Mouse (Mus musculus): ENCODE results near the gene Dnah12. TPM values are rescaled to one million over a fixed set of nuclear protein-coding genes. Genes with fewer than 3 reads are reported as not detected.

The Dnah12 gene
- polyA plus RNA-seq, 1 experiment from 2014 or later, result 0.08 TPM

GRCm38 (mm10) chr14:26854066-26854465 is 161.0 kb downstream of the Dnah12 start:
- no peaks in the 10 kb centered on the region for H3K4me1 ChIP-seq (replicated peaks)
- whole genome bisulfite sequencing, result 47% methylated on average over 2 of the region's 2 CpGs
- H3K4me3 ChIP-seq (replicated peaks), result no peak overlapping the region
- H3K9ac ChIP-seq, result no peak overlapping the region
- H3K36me3 ChIP-seq, result no peaks in the 10 kb centered on the region
- H3K27ac ChIP-seq, result no peak overlapping the region
- no peaks in the 10 kb centered on the region for H3K9me3 ChIP-seq
- no peak overlapping the region for H3K4me2 ChIP-seq (replicated peaks)
- ATAC-seq, result no peak
- H3K27me3 ChIP-seq (replicated peaks), result no peaks in the 10 kb centered on the region

- Histone ChIP-seq H3K4me3 (replicated peaks) (no peak overlapping the region), H3K27me3 (replicated peaks) (no peaks in the 10 kb centered on the region), H3K9me3 (no peaks in the 10 kb centered on the region), H3K4me1 (replicated peaks) (no peaks in the 10 kb centered on the region), H3K9ac (no peak overlapping the region), H3K4me2 (replicated peaks) (no peak overlapping the region), H3K36me3 (no peaks in the 10 kb centered on the region), H3K27ac (no peak overlapping the region)
- 50% methylated on average over 2 of the region's 2 CpGs for WGBS
- ATAC-seq, result no peak
These were observed 165.3 kb downstream of the Dnah12 start for GRCm38 (mm10) chr14:26858364-26858763.

GRCm38 (mm10) chr14:26859024-26859423 is 165.9 kb downstream of the Dnah12 start:
- WGBS, result 81% methylated on average over 3 of the region's 3 CpGs
- Histone ChIP-seq H3K27ac (no peak overlapping the region), H3K9me3 (no peaks in the 10 kb centered on the region), H3K4me3 (replicated peaks) (no peak overlapping the region), H3K9ac (no peak overlapping the region), H3K4me2 (replicated peaks) (no peak overlapping the region), H3K27me3 (replicated peaks) (no peaks in the 10 kb centered on the region), H3K4me1 (replicated peaks) (no peaks in the 10 kb centered on the region), H3K36me3 (no peaks in the 10 kb centered on the region)
- no peak for ATAC-seq

GRCm38 (mm10) chr14:26867356-26867755 is 174.3 kb downstream of the Dnah12 start:
- Histone ChIP-seq H3K27me3 (replicated peaks) (no peaks in the 10 kb centered on the region), H3K36me3 (no peaks in the 10 kb centered on the region), H3K27ac (no peak overlapping the region), H3K4me3 (replicated peaks) (no peak overlapping the region), H3K4me2 (replicated peaks) (no peak overlapping the region), H3K9ac (no peak overlapping the region), H3K9me3 (no peaks in the 10 kb centered on the region), H3K4me1 (replicated peaks) (no peaks in the 10 kb centered on the region)
- 75% methylated on average over 9 of the region's 9 CpGs for WGBS
- ATAC-seq, result no peak

- Histone ChIP-seq H3K9ac (no peak overlapping the region), H3K9me3 (no peaks in the 10 kb centered on the region), H3K4me3 (replicated peaks) (no peak overlapping the region), H3K36me3 (no peaks in the 10 kb centered on the region), H3K4me2 (replicated peaks) (no peak overlapping the region), H3K27me3 (replicated peaks) (no peaks in the 10 kb centered on the region), H3K4me1 (replicated peaks) (no peaks in the 10 kb centered on the region), H3K27ac (no peak overlapping the region)
- 82% methylated on average over 5 of the region's 5 CpGs for WGBS
- no peak for ATAC-seq
These were observed 175.2 kb downstream of the Dnah12 start for GRCm38 (mm10) chr14:26868299-26868698.

GRCm38 (mm10) chr14:26878756-26879155 is 185.7 kb downstream of the Dnah12 start:
- Histone ChIP-seq H3K27ac (no peak overlapping the region), H3K4me1 (replicated peaks) (no peaks in the 10 kb centered on the region), H3K9ac (no peak overlapping the region), H3K9me3 (no peaks in the 10 kb centered on the region), H3K4me3 (replicated peaks) (no peak overlapping the region), H3K36me3 (no peaks in the 10 kb centered on the region), H3K27me3 (replicated peaks) (no peaks in the 10 kb centered on the region), H3K4me2 (replicated peaks) (no peak overlapping the region)
- WGBS, result 60% methylated on average over 4 of the region's 4 CpGs
- 0 out of 2 replicates have a peak, but pooled peaks have one; percentile 23 for ATAC-seq

- Histone ChIP-seq H3K4me2 (replicated peaks) (no peak overlapping the region), H3K36me3 (no peaks in the 10 kb centered on the region), H3K4me3 (replicated peaks) (no peak overlapping the region), H3K27me3 (replicated peaks) (no peaks in the 10 kb centered on the region), H3K4me1 (replicated peaks) (no peaks in the 10 kb centered on the region), H3K9ac (no peak overlapping the region), H3K9me3 (no peaks in the 10 kb centered on the region), H3K27ac (no peak overlapping the region)
- 80% methylated on average over 2 of the region's 2 CpGs for WGBS
- no peak for ATAC-seq
These were observed 186.9 kb downstream of the Dnah12 start for GRCm38 (mm10) chr14:26879976-26880375.

- no peak overlapping the region for H3K4me3 ChIP-seq (replicated peaks)
- no peak overlapping the region for H3K4me2 ChIP-seq (replicated peaks)
- 83% methylated on average over 5 of the region's 5 CpGs for WGBS
- no peaks in the 10 kb centered on the region for H3K9me3 ChIP-seq
- no peak for ATAC-seq
- H3K36me3 ChIP-seq, result no peaks in the 10 kb centered on the region
- H3K27me3 ChIP-seq (replicated peaks), result no peaks in the 10 kb centered on the region
- H3K9ac ChIP-seq, result no peak overlapping the region
- no peak overlapping the region for H3K27ac ChIP-seq
- H3K4me1 ChIP-seq (replicated peaks), result no peaks in the 10 kb centered on the region
These were observed 188.6 kb downstream of the Dnah12 start for GRCm38 (mm10) chr14:26881700-26882099.

GRCm38 (mm10) chr14:26887244-26887643 is 194.2 kb downstream of the Dnah12 start:
- H3K36me3 ChIP-seq, result no peaks in the 10 kb centered on the region
- H3K27me3 ChIP-seq (replicated peaks), result no peaks in the 10 kb centered on the region
- peak; percentile 98 for ATAC-seq
- H3K9me3 ChIP-seq, result no peaks in the 10 kb centered on the region
- no peak overlapping the region for H3K4me2 ChIP-seq (replicated peaks)
- no peak overlapping the region for H3K4me3 ChIP-seq (replicated peaks)
- WGBS, result 64% methylated on average over 3 of the region's 3 CpGs
- no peak overlapping the region for H3K9ac ChIP-seq
- no peaks in the 10 kb centered on the region for H3K4me1 ChIP-seq (replicated peaks)
- no peak overlapping the region for H3K27ac ChIP-seq

GRCm38 (mm10) chr14:26890777-26891176 is 197.7 kb downstream of the Dnah12 start:
- Histone ChIP-seq H3K4me3 (replicated peaks) (no peak overlapping the region), H3K4me1 (replicated peaks) (no peaks in the 10 kb centered on the region), H3K9me3 (no peaks in the 10 kb centered on the region), H3K9ac (no peak overlapping the region), H3K27ac (no peak overlapping the region), H3K36me3 (no peaks in the 10 kb centered on the region), H3K4me2 (replicated peaks) (no peak overlapping the region), H3K27me3 (replicated peaks) (no peaks in the 10 kb centered on the region)
- 81% methylated on average over 3 of the region's 3 CpGs for WGBS
- ATAC-seq, result no peak

GRCm38 (mm10) chr14:26894392-26894791 is 201.3 kb downstream of the Dnah12 start, which contains the start of gene Asb14:
Asb14 (plus strand) TSS chr14:26894557.
- WGBS, result 91% methylated on average over 4 of the region's 4 CpGs
- Histone ChIP-seq H3K4me2 (replicated peaks) (no peak within 1 kb of the TSS), H3K27ac (no peak within 1 kb of the TSS), H3K36me3 (no peaks in the 10 kb centered on the region), H3K27me3 (replicated peaks) (no peaks in the 10 kb centered on the region), H3K4me1 (replicated peaks) (no peaks in the 10 kb centered on the region), H3K9ac (no peak within 1 kb of the TSS), H3K9me3 (no peaks in the 10 kb centered on the region), H3K4me3 (replicated peaks) (no peak within 1 kb of the TSS)
- no peak for ATAC-seq

GRCm38 (mm10) chr14:26899490-26899889 is 206.4 kb downstream of the Dnah12 start:
- Histone ChIP-seq H3K36me3 (no peaks in the 10 kb centered on the region), H3K9me3 (no peaks in the 10 kb centered on the region)
- 72% methylated on average over 2 of the region's 2 CpGs for WGBS

GRCm38 (mm10) chr14:26900893-26901292 is 207.8 kb downstream of the Dnah12 start:
- H3K4me3 ChIP-seq (replicated peaks), result no peak overlapping the region
- no peaks in the 10 kb centered on the region for H3K4me1 ChIP-seq (replicated peaks)
- H3K9ac ChIP-seq, result no peak overlapping the region
- H3K9me3 ChIP-seq, result no peaks in the 10 kb centered on the region
- no peak overlapping the region for H3K27ac ChIP-seq
- ATAC-seq, result no peak
- H3K4me2 ChIP-seq (replicated peaks), result no peak overlapping the region
- H3K36me3 ChIP-seq, result no peaks in the 10 kb centered on the region
- 79% methylated on average over 12 of the region's 12 CpGs for WGBS
- H3K27me3 ChIP-seq (replicated peaks), result no peaks in the 10 kb centered on the region

More at GRCm38 (mm10) chr14:26899490-26899889, 206.4 kb downstream of the Dnah12 start:
- Histone ChIP-seq H3K27ac (no peak overlapping the region), H3K27me3 (replicated peaks) (no peaks in the 10 kb centered on the region), H3K9ac (no peak overlapping the region), H3K4me1 (replicated peaks) (no peaks in the 10 kb centered on the region), H3K4me3 (replicated peaks) (no peak overlapping the region), H3K4me2 (replicated peaks) (no peak overlapping the region)
- ATAC-seq, result no peak
